Mouse (Mus musculus) heart, embryonic 16.5 days (tissue): ENCODE results near the gene Sh2d4b. TPM values are rescaled to one million over a fixed set of nuclear protein-coding genes. Genes with fewer than 3 reads are reported as not detected.

Source experiments
- ATAC-seq: fragments of 200-750 bp; cut with Nextera tagmentation; replicated peaks from 2 replicates; pipeline ENCODE4 v1.8.0; 2017; ENCODE audit warnings: moderate number of reproducible peaks; ENCODE audit not compliant: insufficient read depth, low FRiP score; ENCODE audit errors: extremely low read depth
- H3K27ac ChIP-seq: fragments of 300-500 bp; sonication (generic); 2 replicates; pipeline ENCODE4 v1.5.1; 2014; ENCODE audit warnings: mild to moderate bottlenecking, low read length, control low read depth, moderate library complexity
- H3K27me3 ChIP-seq: fragments of 300-500 bp; sonication (generic); 2 replicates; pipeline ENCODE4 v1.6.1; 2014; ENCODE audit warnings: low read length, mixed read lengths; ENCODE audit not compliant: control insufficient read depth, insufficient read depth
- H3K36me3 ChIP-seq: fragments of 300-500 bp; sonication (generic); 2 replicates; pipeline ENCODE4 v1.6.1; 2014; ENCODE audit not compliant: control insufficient read depth, insufficient read depth
- H3K4me1 ChIP-seq: fragments of 300-500 bp; sonication (generic); 2 replicates; pipeline ENCODE4 v1.6.1; 2014; ENCODE audit warnings: low read length, mixed read lengths; ENCODE audit not compliant: control insufficient read depth, insufficient read depth
- H3K4me2 ChIP-seq: fragments of 300-500 bp; sonication (generic); 2 replicates; pipeline ENCODE4 v1.6.1; 2014; ENCODE audit warnings: low read depth, mild to moderate bottlenecking, control low read depth, low read length
- H3K4me3 ChIP-seq: fragments of 300-500 bp; sonication (generic); 2 replicates; pipeline ENCODE4 v1.5.1; 2014; ENCODE audit warnings: mild to moderate bottlenecking, control low read depth, low read length
- H3K9ac ChIP-seq: fragments of 300-500 bp; sonication (generic); 2 replicates; pipeline ENCODE4 v1.6.1; 2014; ENCODE audit warnings: low read length, control low read depth
- H3K9me3 ChIP-seq: fragments of 300-500 bp; sonication (generic); replicated peaks from 2 replicates; pipeline ENCODE4 v1.6.1; 2016; ENCODE audit warnings: low read length; ENCODE audit not compliant: control insufficient read depth
- WGBS: fragments of 180-500 bp; shearing (Covaris S2); extraction: QIAGEN DNeasy Blood & Tissue Kit; methylation state at CpG from one replicate; pipeline ENCODE4 v1.1.7; 2014; 5-methylcytosine and 5-hydroxymethylcytosine counted together
- polyA plus RNA-seq: library from polyadenylated mRNA; unstranded; fragments of >200 nt; fragmentation: Nextera tagmentation; extraction: Ambion mirVana; gene quantifications from 2 replicates; pipeline ENCODE4 v1.2.1, GENCODE M21; 2015

Gene Sh2d4b
- polyA plus RNA-seq, 1 experiment from 2014 or later: 4.3 TPM

GRCm38 (mm10) chr14:40837397-40837796 is 55.7 kb downstream of the Sh2d4b start:
- Histone ChIP-seq H3K27ac (no peak overlapping the region), H3K4me2 (no peak overlapping the region), H3K36me3 (no peaks in the 10 kb centered on the region)

GRCm38 (mm10) chr14:40830505-40830904 is 62.6 kb downstream of the Sh2d4b start:
- Histone ChIP-seq H3K36me3 (no peaks in the 10 kb centered on the region), H3K27ac (no peak overlapping the region), H3K4me3 (no peak overlapping the region), H3K27me3 (no peaks in the 10 kb centered on the region), H3K4me2 (no peak overlapping the region), H3K9ac (no peak overlapping the region), H3K9me3 (no peaks in the 10 kb centered on the region), H3K4me1 (no peaks in the 10 kb centered on the region)
- WGBS: 85% methylated on average over 9 of the region's 9 CpGs
- ATAC-seq: no peak

More at GRCm38 (mm10) chr14:40837397-40837796, 55.7 kb downstream of the Sh2d4b start:
- no peak for ATAC-seq
- H3K4me3 ChIP-seq: no peak overlapping the region
- no peaks in the 10 kb centered on the region for H3K9me3 ChIP-seq
- H3K4me1 ChIP-seq: no peaks in the 10 kb centered on the region
- no peaks in the 10 kb centered on the region for H3K27me3 ChIP-seq
- no peak overlapping the region for H3K9ac ChIP-seq

GRCm38 (mm10) chr14:40830094-40830493 is 63.0 kb downstream of the Sh2d4b start:
- Histone ChIP-seq H3K4me2 (no peak overlapping the region), H3K36me3 (no peaks in the 10 kb centered on the region), H3K4me3 (no peak overlapping the region), H3K9me3 (no peaks in the 10 kb centered on the region), H3K27me3 (no peaks in the 10 kb centered on the region), H3K9ac (no peak overlapping the region), H3K27ac (no peak overlapping the region), H3K4me1 (no peaks in the 10 kb centered on the region)
- no peak for ATAC-seq
- 83% methylated on average over 11 of the region's 11 CpGs for WGBS

- Histone ChIP-seq H3K4me1 (no peaks in the 10 kb centered on the region), H3K9ac (no peak overlapping the region), H3K36me3 (no peaks in the 10 kb centered on the region), H3K4me2 (no peak overlapping the region), H3K4me3 (no peak overlapping the region), H3K27me3 (no peaks in the 10 kb centered on the region), H3K27ac (peak overlapping the region; percentile 49; the same call in 1 of the 2 replicates), H3K9me3 (no peaks in the 10 kb centered on the region)
- WGBS: 52% methylated on average over 2 of the region's 2 CpGs
- ATAC-seq: peak; percentile 85
Measured at GRCm38 (mm10) chr14:40818051-40818450, 75.0 kb downstream of the Sh2d4b start.

- Histone ChIP-seq H3K27me3 (no peaks in the 10 kb centered on the region), H3K36me3 (no peaks in the 10 kb centered on the region), H3K9ac (no peak overlapping the region), H3K9me3 (no peaks in the 10 kb centered on the region), H3K4me2 (no peak overlapping the region), H3K27ac (no peak overlapping the region), H3K4me3 (no peak overlapping the region), H3K4me1 (no peaks in the 10 kb centered on the region)
- ATAC-seq: no peak
- 79% methylated on average over 5 of the region's 5 CpGs for WGBS
Measured at GRCm38 (mm10) chr14:40816715-40817114, 76.4 kb downstream of the Sh2d4b start.

- H3K27ac ChIP-seq: no peak overlapping the region
- WGBS: 32% methylated on average over 1 of the region's 1 CpGs
Measured at GRCm38 (mm10) chr14:40791606-40792005, 101.5 kb downstream of the Sh2d4b start.

GRCm38 (mm10) chr14:40789110-40789509 is 104.0 kb downstream of the Sh2d4b start:
- H3K27me3 ChIP-seq: no peaks in the 10 kb centered on the region
- no peaks in the 10 kb centered on the region for H3K9me3 ChIP-seq
- no peak overlapping the region for H3K27ac ChIP-seq
- H3K4me1 ChIP-seq: no peaks in the 10 kb centered on the region
- no peaks in the 10 kb centered on the region for H3K36me3 ChIP-seq
- no peak overlapping the region for H3K4me3 ChIP-seq
- no peak overlapping the region for H3K9ac ChIP-seq
- WGBS: 29% methylated on average over 3 of the region's 3 CpGs
- H3K4me2 ChIP-seq: no peak overlapping the region
- no peak for ATAC-seq

More at GRCm38 (mm10) chr14:40791606-40792005, 101.5 kb downstream of the Sh2d4b start:
- H3K9ac ChIP-seq: no peak overlapping the region
- no peak for ATAC-seq
- no peak overlapping the region for H3K4me2 ChIP-seq
- no peaks in the 10 kb centered on the region for H3K9me3 ChIP-seq
- no peak overlapping the region for H3K4me3 ChIP-seq
- H3K27me3 ChIP-seq: no peaks in the 10 kb centered on the region
- no peaks in the 10 kb centered on the region for H3K36me3 ChIP-seq
- H3K4me1 ChIP-seq: no peaks in the 10 kb centered on the region

GRCm38 (mm10) chr14:40769097-40770090 is 123.7 kb downstream of the Sh2d4b start:
- WGBS: 61% methylated on average over 7 of the region's 7 CpGs
- H3K9ac ChIP-seq: no peak overlapping the region
- no peak overlapping the region for H3K4me3 ChIP-seq
- no peaks in the 10 kb centered on the region for H3K4me1 ChIP-seq
- no peaks in the 10 kb centered on the region for H3K9me3 ChIP-seq
- ATAC-seq: no peak
- no peaks in the 10 kb centered on the region for H3K27me3 ChIP-seq
- no peak overlapping the region for H3K4me2 ChIP-seq
- no peaks in the 10 kb centered on the region for H3K36me3 ChIP-seq
- no peak overlapping the region for H3K27ac ChIP-seq
